Mouse (Mus musculus) G1E (cell line): Measurements from ENCODE around the gene Steap3. TPM values are rescaled to one million over a fixed set of nuclear protein-coding genes. Genes with fewer than 3 reads are reported as not detected.

Source experiments
- polyA plus RNA-seq: library from polyadenylated mRNA; stranded (reverse); fragments of >175 nt; gene quantifications from 2 replicates; pipeline ENCODE4 v1.2.3, GENCODE M21; 2012
- total RNA-seq, 2 experiments: library from RNA; stranded (forward) in 1 of 2; stranded (reverse) in 1 of 2; fragments of 200-1000 nt in 1 of 2; fragments of >200 nt in 1 of 2; fragmentation: Nextera tagmentation in 1 of 2; gene quantifications; 2 replicates each; pipeline ENCODE4 v1.2.3; 2014 to 2017

Steap3 gene
- total and polyA plus RNA-seq, 3 experiments, result 10.2 to 67.2 (median 28.5) TPM

Other genes starting within 250 kb of the Steap3 start
- not detected in 2 replicates for gene Tmem37, start 198.6 kb downstream of the Steap3 start, total RNA-seq (2014; fragmentation: Nextera tagmentation)
- gene Tmem37, start 198.6 kb downstream of the Steap3 start, total RNA-seq (2017), result 0.22 and 0.23 TPM in 2 replicates
- not detected in 2 replicates for gene Tmem37, start 198.6 kb downstream of the Steap3 start, polyA plus RNA-seq
- gene Dbi, start 151.6 kb downstream of the Steap3 start, total RNA-seq (2014; fragmentation: Nextera tagmentation), result 118 and 130 TPM in 2 replicates
- 625 and 652 TPM in 2 replicates for gene Dbi, start 151.6 kb downstream of the Steap3 start, total RNA-seq (2017)
- 13.3 and 14.5 TPM in 2 replicates for gene Dbi, start 151.6 kb downstream of the Steap3 start, polyA plus RNA-seq
- gene 3110009E18Rik, start 151.5 kb downstream of the Steap3 start, total RNA-seq (2014; fragmentation: Nextera tagmentation), result 15.5 and 24.9 TPM in 2 replicates
- 15.0 and 16.1 TPM in 2 replicates for gene 3110009E18Rik, start 151.5 kb downstream of the Steap3 start, total RNA-seq (2017)
- gene 3110009E18Rik, start 151.5 kb downstream of the Steap3 start, polyA plus RNA-seq, result 4.1 and 7.5 TPM in 2 replicates
- gene C1ql2, start 67.9 kb upstream of the Steap3 start, total RNA-seq (2014; fragmentation: Nextera tagmentation), result not detected in 2 replicates
- gene C1ql2, start 67.9 kb upstream of the Steap3 start, total RNA-seq (2017), result 0.11 TPM in 1 of 2 replicates, not detected in the other
- not detected in 2 replicates for gene C1ql2, start 67.9 kb upstream of the Steap3 start, polyA plus RNA-seq
- gene Marco, start 232.3 kb upstream of the Steap3 start, total RNA-seq (2014; fragmentation: Nextera tagmentation), result not detected in 2 replicates
- 0.11 TPM in 1 of 2 replicates, not detected in the other for gene Marco, start 232.3 kb upstream of the Steap3 start, total RNA-seq (2017)
- not detected in 2 replicates for gene Marco, start 232.3 kb upstream of the Steap3 start, polyA plus RNA-seq